Mouse (Mus musculus) bone marrow macrophage, adult 2 months (primary cell): ENCODE measurements around the gene Spata6.

Experiments used
- CTCF ChIP-seq: IDR thresholded peaks from 2 replicates; pipeline ENCODE4 v1.5.1; 2012; ENCODE audit warnings: low read depth, mild to moderate bottlenecking, low read length, moderate library complexity
- POLR2A ChIP-seq: IDR thresholded peaks from 2 replicates; pipeline ENCODE4 v1.6.1; 2012; ENCODE audit warnings: mild to moderate bottlenecking, low read depth, low read length, borderline replicate concordance

DNA sequence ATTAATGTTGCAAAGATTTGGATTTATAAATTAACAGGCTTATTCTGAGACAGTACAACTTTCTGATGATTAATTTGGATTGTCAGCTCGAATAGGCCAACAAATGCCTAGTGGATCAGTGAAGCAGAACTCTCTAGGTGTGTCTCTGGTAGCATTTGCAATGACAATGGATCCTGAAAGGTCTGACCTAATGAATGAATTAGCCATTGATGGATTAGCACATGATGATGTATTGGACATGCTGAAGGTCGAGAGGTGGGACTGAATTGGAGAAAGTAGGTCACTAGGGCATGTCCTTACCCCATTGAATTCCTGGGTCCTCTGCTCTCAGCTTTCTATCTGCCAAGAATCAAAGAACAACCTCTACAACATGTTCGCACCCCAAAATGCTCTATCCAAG is 37.0 kb upstream of the Spata6 start:
- no peak for TF ChIP-seq POLR2A
- TF ChIP-seq CTCF, result no peak
